Mouse (Mus musculus): ENCODE results near the gene Aass. TPM values are rescaled to one million over a fixed set of nuclear protein-coding genes. Genes with fewer than 3 reads are reported as not detected.

Aass gene
- total RNA-seq, 4 experiments from 2014 or later: 1.1 to 1.8 (median 1.3) TPM

DNA sequence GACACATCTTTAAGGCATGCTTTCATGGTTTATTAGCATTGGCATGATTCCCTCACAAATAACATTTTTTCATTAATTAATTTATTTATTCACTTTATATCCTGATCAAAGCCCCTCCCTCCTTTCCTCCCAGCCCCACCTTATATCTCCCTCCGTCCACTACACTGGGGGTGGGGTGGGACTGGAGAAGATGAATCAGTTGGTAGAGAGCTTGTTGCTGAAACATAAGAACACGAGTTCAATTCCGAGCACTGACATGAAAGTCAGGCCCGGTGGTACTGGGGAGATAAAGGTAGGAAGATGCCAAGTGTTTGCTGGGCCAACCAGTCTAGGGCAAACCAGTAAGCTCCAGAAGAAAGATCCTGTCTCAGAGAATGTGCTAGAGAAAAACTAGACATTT lies 84.0 kb downstream of the Aass start:
- no peak for DNase-seq

DNA sequence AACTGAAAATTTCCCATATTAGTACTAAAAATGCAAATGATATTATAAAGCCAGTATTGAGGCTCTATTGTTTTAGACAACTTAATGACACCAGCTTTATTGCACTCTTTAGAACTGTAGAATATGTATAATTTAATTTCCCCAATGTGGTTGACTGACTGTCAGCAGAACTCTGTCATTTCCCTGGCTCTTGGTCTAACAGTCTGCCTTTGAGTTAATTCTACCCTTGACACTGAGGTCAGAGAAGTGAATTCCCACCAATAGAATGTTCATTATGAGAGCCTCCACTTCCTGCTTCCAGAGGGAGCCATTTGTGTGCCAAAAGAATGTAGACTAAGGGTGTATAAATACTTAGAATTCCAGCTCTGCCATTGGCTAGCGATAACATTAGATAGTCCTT lies 104.5 kb downstream of the Aass start:
- no peak for DNase-seq

Other genes starting within 250 kb of the Aass start
- not detected for gene Fezf1, start 115.4 kb upstream of the Aass start, total RNA-seq (2022)

All from adrenal gland, adult 8-10 months (tissue).